In the genomic region with DNA sequence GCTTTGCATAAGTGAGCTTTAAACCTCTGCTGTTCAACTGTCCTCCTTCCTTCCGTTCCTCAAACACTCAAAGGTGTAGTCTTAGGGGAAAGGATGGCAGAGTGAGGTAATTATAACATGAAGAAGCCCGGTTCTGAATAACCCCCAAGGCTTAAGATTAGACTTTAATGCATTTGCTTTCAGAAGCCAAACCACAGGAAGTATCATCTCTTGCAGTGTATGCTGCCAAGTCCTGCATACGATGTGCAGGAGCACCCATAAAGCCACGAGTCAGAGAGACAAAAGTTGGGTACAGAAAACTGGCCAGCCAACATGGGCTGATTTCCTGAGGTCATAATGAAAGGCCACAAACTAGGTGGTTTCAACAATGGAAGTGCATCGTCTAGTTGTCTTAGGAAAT, we compare ENCODE assay signal across 15 mouse cellular contexts.
"Had no signal": no experiment of that assay in that cellular context is flagged by ENCODE, and none has a peak within 500 bp of the region (broad histone marks: within the 10 kb centered on the region; RNA-seq: fewer than 3 reads in every experiment).

No protein-coding gene starts in this region.

- ATAC-seq: liver, postnatal 0 days; midbrain, embryonic 13.5 days had no signal

- H3K4me3 ChIP-seq: limb, embryonic 10.5 days; liver, embryonic 13.5 days; lung, embryonic 15.5 days; midbrain, embryonic 13.5 days; neural tube, embryonic 15.5 days had no signal

- H3K9ac ChIP-seq: liver, embryonic 13.5 days; liver, postnatal 0 days; lung, embryonic 15.5 days; midbrain, embryonic 13.5 days; neural tube, embryonic 15.5 days had no signal

- H3K36me3 ChIP-seq: limb, embryonic 10.5 days; liver, embryonic 13.5 days; lung, embryonic 15.5 days; midbrain, embryonic 13.5 days; neural tube, embryonic 15.5 days had no signal

- H3K9me3 ChIP-seq: limb, embryonic 10.5 days; liver, embryonic 13.5 days; lung, embryonic 15.5 days; midbrain, embryonic 13.5 days; neural tube, embryonic 15.5 days had no signal

- DNase-seq: kidney, adult 9 months; kidney, postnatal 36 days; liver, embryonic 13.5 days; liver, postnatal 0 days; lung, postnatal 14 days; right cerebral cortex, adult 18-20 months; right cerebral cortex, postnatal 25 days; thymus, postnatal 14 days had no signal

- H3K27ac ChIP-seq: kidney, postnatal 0 days; limb, embryonic 10.5 days; liver, embryonic 13.5 days; lung, embryonic 15.5 days; macrophage; midbrain, embryonic 13.5 days; neural tube, embryonic 15.5 days; stomach, postnatal 0 days had no signal

- H3K27me3 ChIP-seq: liver, embryonic 13.5 days; lung, embryonic 15.5 days; midbrain, embryonic 13.5 days; neural tube, embryonic 15.5 days had no signal

- H3K4me2 ChIP-seq: liver, embryonic 13.5 days; lung, embryonic 15.5 days; midbrain, embryonic 13.5 days; neural tube, embryonic 15.5 days had no signal
